15 mouse cellular contexts compared by ENCODE assay signal in the genomic region with DNA sequence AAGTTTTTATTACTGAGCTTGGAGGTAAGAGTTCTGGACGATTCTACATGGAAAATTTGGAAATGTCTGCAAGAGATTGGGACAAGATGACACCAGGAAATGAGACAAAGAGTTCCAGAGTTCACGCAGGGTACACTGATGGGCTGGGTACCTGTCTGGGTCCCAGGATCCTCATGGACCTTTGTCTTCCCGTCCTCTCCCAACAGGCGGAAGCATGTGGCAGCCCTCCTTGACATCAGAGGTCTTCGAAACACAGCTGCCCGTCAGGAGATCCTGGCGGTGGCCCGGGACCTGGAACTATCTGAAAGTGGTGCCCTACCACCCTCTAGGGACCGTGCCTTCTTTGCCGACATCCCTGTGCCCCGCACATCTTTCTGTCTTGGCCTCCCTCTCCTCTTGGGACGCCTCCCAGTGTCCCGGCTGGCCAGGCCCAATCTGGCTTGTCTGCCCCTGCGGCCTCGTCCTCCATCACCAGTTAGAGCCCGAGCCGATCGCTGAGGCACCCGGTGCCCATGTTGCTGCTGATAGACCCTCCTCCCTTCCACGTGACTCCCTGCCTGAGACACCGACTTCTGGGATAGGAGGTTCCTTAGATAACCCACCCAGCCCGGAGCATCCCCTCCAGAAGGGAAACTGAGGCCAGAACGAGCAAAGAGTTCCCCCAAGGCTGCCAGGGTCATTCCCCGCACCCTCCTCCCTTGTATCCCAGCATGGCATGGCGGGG. TPM values are rescaled to one million over a fixed set of nuclear protein-coding genes. Genes with fewer than 3 reads are reported as not detected.
DNase-seq lines count a peak whose midpoint lies in the region; ATAC-seq and TF ChIP-seq lines count a peak whose summit lies in the region.
"Had no signal": no experiment of that assay in that cellular context is flagged by ENCODE, and none has a peak within 500 bp of the region (broad histone marks: within the 10 kb centered on the region; RNA-seq: fewer than 3 reads in every experiment).

No protein-coding gene starts in this region.

- 0 out of 2 replicates have a peak overlapping the region, but pooled peaks have one; percentile 8 for H3K27ac ChIP-seq in testis, adult 2 months (ENCODE audit: control insufficient read depth, insufficient read depth, low read depth, low read length)
- peak overlapping the region; percentile 47; the same call in 1 of the 2 replicates for H3K27ac ChIP-seq in kidney, postnatal 0 days
- H3K27ac ChIP-seq in midbrain, embryonic 14.5 days (replicated peaks; ENCODE audit: low read depth, low read length) = no peak overlapping the region
- H3K27ac ChIP-seq: embryonic facial prominence, embryonic 10.5 days; heart, embryonic 15.5 days; liver, embryonic 13.5 days had no signal

- TF ChIP-seq CTCF in testis, adult 2 months (IDR thresholded peaks at IDR 0.05; ENCODE audit: control insufficient read depth, insufficient read depth, insufficient replicate concordance, low read depth, low read length) = no peak
- TF ChIP-seq CTCF in kidney, postnatal 0 days (IDR thresholded peaks at IDR 0.05; ENCODE audit: low read depth) = no peak

- no peak overlapping the region for H3K4me2 ChIP-seq in kidney, postnatal 0 days (ENCODE audit: low read length)
- H3K4me2 ChIP-seq in midbrain, embryonic 14.5 days (ENCODE audit: low read length) = no peak overlapping the region
- H3K4me2 ChIP-seq: heart, embryonic 15.5 days; liver, embryonic 13.5 days had no signal

- H3K4me3 ChIP-seq in testis, adult 2 months (ENCODE audit: control insufficient read depth, low read depth, low read length) = no peak overlapping the region
- no peak overlapping the region for H3K4me3 ChIP-seq in kidney, postnatal 0 days (replicated peaks; ENCODE audit: low read depth, low read length)
- no peak overlapping the region for H3K4me3 ChIP-seq in midbrain, embryonic 14.5 days (replicated peaks; ENCODE audit: low read depth, low read length)
- H3K4me3 ChIP-seq: embryonic facial prominence, embryonic 10.5 days; heart, embryonic 15.5 days; liver, embryonic 13.5 days had no signal

- WGBS in kidney, postnatal 0 days = 81% methylated on average over 25 of the region's 25 CpGs
- 86% methylated on average over 25 of the region's 25 CpGs for WGBS in midbrain, embryonic 14.5 days

- DNase-seq in kidney, adult 18-20 months = peak; percentile 42
- DNase-seq in kidney, postnatal 10 days = no peak
- DNase-seq in testis, postnatal 14 days (ENCODE audit: low spot score) = no peak
- no peak for DNase-seq in kidney, postnatal 0 days (ENCODE audit: low spot score)
- DNase-seq in midbrain, embryonic 14.5 days = no peak
- DNase-seq in thymus, postnatal 0 days (ENCODE audit: low spot score) = no peak
- DNase-seq: cerebellum, adult 11-12 months; liver, embryonic 13.5 days; spleen, adult 18-20 months; thymus, postnatal 25 days had no signal

- no peak for TF ChIP-seq POLR2A in testis, adult 2 months (IDR thresholded peaks at IDR 0.05; ENCODE audit: control insufficient read depth, low read depth, low read length)

- no peaks in the 10 kb centered on the region for H3K36me3 ChIP-seq in testis, adult 2 months (ENCODE audit: control insufficient read depth, insufficient read depth, low read length)
- H3K36me3 ChIP-seq in kidney, postnatal 0 days (ENCODE audit: insufficient read depth, low read length) = no peaks in the 10 kb centered on the region
- H3K36me3 ChIP-seq in midbrain, embryonic 14.5 days (ENCODE audit: control insufficient read depth, insufficient read depth, low read length) = no peaks in the 10 kb centered on the region
- H3K36me3 ChIP-seq: embryonic facial prominence, embryonic 10.5 days; heart, embryonic 15.5 days; liver, embryonic 13.5 days had no signal

- H3K9ac ChIP-seq in kidney, postnatal 0 days (ENCODE audit: low read depth, low read length) = no peak overlapping the region
- no peak overlapping the region for H3K9ac ChIP-seq in midbrain, embryonic 14.5 days (replicated peaks; ENCODE audit: low read length)
- H3K9ac ChIP-seq: heart, embryonic 15.5 days; liver, embryonic 13.5 days had no signal

- ATAC-seq in kidney, postnatal 0 days (replicated peaks; ENCODE audit: low FRiP score, low read depth) = no peak
- ATAC-seq in midbrain, embryonic 14.5 days (ENCODE audit: low FRiP score, low TSS enrichment) = no peak
- ATAC-seq: forebrain, embryonic 14.5 days had no signal

- H3K4me1 ChIP-seq in testis, adult 2 months (ENCODE audit: control insufficient read depth, insufficient read depth, low read length) = peaks cover 17% of the 10 kb centered on the region
- H3K4me1 ChIP-seq in kidney, postnatal 0 days (replicated peaks; ENCODE audit: insufficient read depth, low read length) = no peaks in the 10 kb centered on the region; the same call in 1 of the 2 replicates
- H3K4me1 ChIP-seq in midbrain, embryonic 14.5 days (ENCODE audit: control insufficient read depth, insufficient read depth, low read length) = no peaks in the 10 kb centered on the region

- no peaks in the 10 kb centered on the region for H3K27me3 ChIP-seq in testis, adult 2 months (ENCODE audit: control insufficient read depth, insufficient read depth, low read length)
- peaks cover 3% of the 10 kb centered on the region; the same call in 1 of the 2 replicates for H3K27me3 ChIP-seq in kidney, postnatal 0 days (ENCODE audit: insufficient read depth, low read length)
- peaks cover 17% of the 10 kb centered on the region; the same call in 1 of the 2 replicates for H3K27me3 ChIP-seq in midbrain, embryonic 14.5 days (ENCODE audit: control insufficient read depth, insufficient read depth, low read length)

- H3K9me3 ChIP-seq in kidney, postnatal 0 days (replicated peaks; ENCODE audit: low read length) = no peaks in the 10 kb centered on the region
- H3K9me3 ChIP-seq in midbrain, embryonic 14.5 days (ENCODE audit: control insufficient read depth, low read length) = no peaks in the 10 kb centered on the region
- H3K9me3 ChIP-seq: embryonic facial prominence, embryonic 10.5 days; heart, embryonic 15.5 days; liver, embryonic 13.5 days had no signal

RNA-seq across cellular contexts. Expression of gene Bloc1s3, which starts 13.3 kb away (rescaled TPM):
- polyA plus RNA-seq in testis, adult 2 months (2012; rRNA removed) = 3.0 and 3.7 TPM in 2 replicates
- polyA plus RNA-seq in kidney, postnatal 0 days (2015; fragmentation: Nextera tagmentation; extraction: Ambion mirVana) = 2.7 and 3.0 TPM in 2 replicates
- polyA plus RNA-seq in midbrain, embryonic 14.5 days (2014; fragmentation: Nextera tagmentation; extraction: Ambion mirVana) = 2.5 and 6.1 TPM in 2 replicates
- 2.7 and 4.0 TPM in 2 replicates for polyA plus RNA-seq in thymus, postnatal 0 days (2015; fragmentation: Nextera tagmentation; extraction: Ambion mirVana)

RNA-seq across cellular contexts. Expression of gene Trappc6a, which starts 13.3 kb away (rescaled TPM):
- 61.1 and 62.1 TPM in 2 replicates for polyA plus RNA-seq in testis, adult 2 months (2012; rRNA removed)
- 88.5 and 91.7 TPM in 2 replicates for polyA plus RNA-seq in kidney, postnatal 0 days (2015; fragmentation: Nextera tagmentation; extraction: Ambion mirVana)
- polyA plus RNA-seq in midbrain, embryonic 14.5 days (2014; fragmentation: Nextera tagmentation; extraction: Ambion mirVana) = 30.1 and 36.6 TPM in 2 replicates
- polyA plus RNA-seq in thymus, postnatal 0 days (2015; fragmentation: Nextera tagmentation; extraction: Ambion mirVana) = 86.5 and 92.5 TPM in 2 replicates

RNA-seq across cellular contexts. Expression of gene Nkpd1, which starts 22.7 kb away (rescaled TPM):
- polyA plus RNA-seq in testis, adult 2 months (2012; rRNA removed) = 5.6 and 6.9 TPM in 2 replicates
- polyA plus RNA-seq in kidney, postnatal 0 days (2015; fragmentation: Nextera tagmentation; extraction: Ambion mirVana) = not detected in 2 replicates
- polyA plus RNA-seq in midbrain, embryonic 14.5 days (2014; fragmentation: Nextera tagmentation; extraction: Ambion mirVana) = 0.51 and 0.74 TPM in 2 replicates
- polyA plus RNA-seq in thymus, postnatal 0 days (2015; fragmentation: Nextera tagmentation; extraction: Ambion mirVana) = 0.24 and 0.42 TPM in 2 replicates
- polyA plus RNA-seq: heart, embryonic 15.5 days; liver, embryonic 13.5 days; stomach, embryonic 14.5 days had no signal

RNA-seq across cellular contexts. Expression of gene Exoc3l2, which starts 31.8 kb away (rescaled TPM):
- 26.1 and 27.2 TPM in 2 replicates for polyA plus RNA-seq in testis, adult 2 months (2012; rRNA removed)
- 6.7 and 8.0 TPM in 2 replicates for polyA plus RNA-seq in kidney, postnatal 0 days (2015; fragmentation: Nextera tagmentation; extraction: Ambion mirVana)
- 0.12 and 0.29 TPM in 2 replicates for polyA plus RNA-seq in midbrain, embryonic 14.5 days (2014; fragmentation: Nextera tagmentation; extraction: Ambion mirVana)
- polyA plus RNA-seq in thymus, postnatal 0 days (2015; fragmentation: Nextera tagmentation; extraction: Ambion mirVana) = 0.74 and 0.78 TPM in 2 replicates

RNA-seq across cellular contexts. Expression of gene Mark4, which starts 36.3 kb away (rescaled TPM):
- 13.2 and 14.1 TPM in 2 replicates for polyA plus RNA-seq in testis, adult 2 months (2012; rRNA removed)
- 6.6 and 7.9 TPM in 2 replicates for polyA plus RNA-seq in kidney, postnatal 0 days (2015; fragmentation: Nextera tagmentation; extraction: Ambion mirVana)
- polyA plus RNA-seq in midbrain, embryonic 14.5 days (2014; fragmentation: Nextera tagmentation; extraction: Ambion mirVana) = 18.8 and 20.3 TPM in 2 replicates
- polyA plus RNA-seq in thymus, postnatal 0 days (2015; fragmentation: Nextera tagmentation; extraction: Ambion mirVana) = 6.7 and 9.0 TPM in 2 replicates
